Mouse (Mus musculus): ENCODE measurements around the gene 9930021J03Rik. TPM values are rescaled to one million over a fixed set of nuclear protein-coding genes. Genes with fewer than 3 reads are reported as not detected.

9930021J03Rik gene
- polyA plus RNA-seq, 1 experiment from 2014 or later = 6.9 TPM

GRCm38 (mm10) chr19:29671160-29671559 lies 134.6 kb downstream of the 9930021J03Rik start:
- DNase-seq (ENCODE audit: low spot score) (no peak), ATAC-seq (ENCODE audit: insufficient read depth, low FRiP score, low TSS enrichment) (no peak)
- no peaks in the 10 kb centered on the region for H3K27me3 ChIP-seq (ENCODE audit: control insufficient read depth, insufficient read depth, low read length)
- WGBS = 67% methylated on average over 2 of the region's 2 CpGs
- H3K9me3 ChIP-seq (ENCODE audit: control insufficient read depth, low read length) = no peaks in the 10 kb centered on the region
- H3K36me3 ChIP-seq (ENCODE audit: control insufficient read depth, insufficient read depth, low read length) = no peaks in the 10 kb centered on the region
- H3K4me2 ChIP-seq (ENCODE audit: low read depth) = no peak overlapping the region
- no peak overlapping the region for H3K4me3 ChIP-seq (ENCODE audit: low read depth, low read length)
- no peak overlapping the region for H3K9ac ChIP-seq (ENCODE audit: low read length)
- H3K4me1 ChIP-seq (ENCODE audit: control insufficient read depth, insufficient read depth, low read length) = no peaks in the 10 kb centered on the region
- H3K27ac ChIP-seq (ENCODE audit: low read depth, low read length) = no peak overlapping the region

- Histone ChIP-seq H3K4me3 (ENCODE audit: low read depth, low read length) (no peak overlapping the region), H3K4me1 (ENCODE audit: control insufficient read depth, insufficient read depth, low read length) (no peaks in the 10 kb centered on the region), H3K27ac (ENCODE audit: low read depth, low read length) (no peak overlapping the region), H3K36me3 (ENCODE audit: control insufficient read depth, insufficient read depth, low read length) (no peaks in the 10 kb centered on the region), H3K4me2 (ENCODE audit: low read depth) (no peak overlapping the region), H3K9me3 (ENCODE audit: control insufficient read depth, low read length) (no peaks in the 10 kb centered on the region), H3K27me3 (ENCODE audit: control insufficient read depth, insufficient read depth, low read length) (no peaks in the 10 kb centered on the region), H3K9ac (ENCODE audit: low read length) (no peak overlapping the region)
- DNase-seq (ENCODE audit: low spot score) (no peak), ATAC-seq (ENCODE audit: insufficient read depth, low FRiP score, low TSS enrichment) (no peak)
- 84% methylated on average over 6 of the region's 6 CpGs for WGBS
Measured at GRCm38 (mm10) chr19:29670247-29670646, 135.5 kb downstream of the 9930021J03Rik start.

GRCm38 (mm10) chr19:29668135-29668534 lies 137.7 kb downstream of the 9930021J03Rik start:
- 93% methylated on average over 7 of the region's 7 CpGs for WGBS
- H3K4me3 ChIP-seq (ENCODE audit: low read depth, low read length) = no peak overlapping the region
- H3K27me3 ChIP-seq (ENCODE audit: control insufficient read depth, insufficient read depth, low read length) = no peaks in the 10 kb centered on the region
- no peaks in the 10 kb centered on the region for H3K36me3 ChIP-seq (ENCODE audit: control insufficient read depth, insufficient read depth, low read length)
- no peak overlapping the region for H3K27ac ChIP-seq (ENCODE audit: low read depth, low read length)
- H3K9ac ChIP-seq (ENCODE audit: low read length) = no peak overlapping the region
- H3K4me2 ChIP-seq (ENCODE audit: low read depth) = no peak overlapping the region
- no peak for DNase-seq (ENCODE audit: low spot score)
- no peaks in the 10 kb centered on the region for H3K9me3 ChIP-seq (ENCODE audit: control insufficient read depth, low read length)
- ATAC-seq (ENCODE audit: insufficient read depth, low FRiP score, low TSS enrichment) = no peak
- no peaks in the 10 kb centered on the region for H3K4me1 ChIP-seq (ENCODE audit: control insufficient read depth, insufficient read depth, low read length)

- Histone ChIP-seq H3K27me3 (ENCODE audit: control insufficient read depth, insufficient read depth, low read length) (no peaks in the 10 kb centered on the region), H3K4me3 (ENCODE audit: low read depth, low read length) (no peak overlapping the region), H3K36me3 (ENCODE audit: control insufficient read depth, insufficient read depth, low read length) (no peaks in the 10 kb centered on the region), H3K27ac (ENCODE audit: low read depth, low read length) (no peak overlapping the region), H3K4me1 (ENCODE audit: control insufficient read depth, insufficient read depth, low read length) (no peaks in the 10 kb centered on the region), H3K4me2 (ENCODE audit: low read depth) (no peak overlapping the region), H3K9ac (ENCODE audit: low read length) (no peak overlapping the region), H3K9me3 (ENCODE audit: control insufficient read depth, low read length) (no peaks in the 10 kb centered on the region)
- DNase-seq (ENCODE audit: low spot score) = no peak
- no peak for ATAC-seq (ENCODE audit: insufficient read depth, low FRiP score, low TSS enrichment)
- WGBS = 83% methylated on average over 5 of the region's 5 CpGs
Measured at GRCm38 (mm10) chr19:29666965-29667594, 138.7 kb downstream of the 9930021J03Rik start.

- 83% methylated on average over 4 of the region's 4 CpGs for WGBS
- no peak overlapping the region for H3K4me2 ChIP-seq (ENCODE audit: low read depth)
- ATAC-seq (ENCODE audit: insufficient read depth, low FRiP score, low TSS enrichment) = no peak
Measured at GRCm38 (mm10) chr19:29666164-29666563, 139.6 kb downstream of the 9930021J03Rik start.

GRCm38 (mm10) chr19:29664934-29665333 lies 140.9 kb downstream of the 9930021J03Rik start:
- no peak overlapping the region for H3K4me3 ChIP-seq (ENCODE audit: low read depth, low read length)
- no peak overlapping the region for H3K9ac ChIP-seq (ENCODE audit: low read length)
- no peak overlapping the region for H3K27ac ChIP-seq (ENCODE audit: low read depth, low read length)
- no peaks in the 10 kb centered on the region for H3K4me1 ChIP-seq (ENCODE audit: control insufficient read depth, insufficient read depth, low read length)
- H3K36me3 ChIP-seq (ENCODE audit: control insufficient read depth, insufficient read depth, low read length) = no peaks in the 10 kb centered on the region
- no peaks in the 10 kb centered on the region for H3K27me3 ChIP-seq (ENCODE audit: control insufficient read depth, insufficient read depth, low read length)
- no peak for DNase-seq (ENCODE audit: low spot score)
- H3K4me2 ChIP-seq (ENCODE audit: low read depth) = no peak overlapping the region
- 80% methylated on average over 5 of the region's 5 CpGs for WGBS
- ATAC-seq (ENCODE audit: insufficient read depth, low FRiP score, low TSS enrichment) = no peak
- no peaks in the 10 kb centered on the region for H3K9me3 ChIP-seq (ENCODE audit: control insufficient read depth, low read length)

More at GRCm38 (mm10) chr19:29666164-29666563, 139.6 kb downstream of the 9930021J03Rik start:
- H3K4me1 ChIP-seq (ENCODE audit: control insufficient read depth, insufficient read depth, low read length) = no peaks in the 10 kb centered on the region
- DNase-seq (ENCODE audit: low spot score) = no peak
- no peaks in the 10 kb centered on the region for H3K36me3 ChIP-seq (ENCODE audit: control insufficient read depth, insufficient read depth, low read length)
- H3K9ac ChIP-seq (ENCODE audit: low read length) = no peak overlapping the region
- no peak overlapping the region for H3K27ac ChIP-seq (ENCODE audit: low read depth, low read length)
- H3K9me3 ChIP-seq (ENCODE audit: control insufficient read depth, low read length) = no peaks in the 10 kb centered on the region
- no peaks in the 10 kb centered on the region for H3K27me3 ChIP-seq (ENCODE audit: control insufficient read depth, insufficient read depth, low read length)
- no peak overlapping the region for H3K4me3 ChIP-seq (ENCODE audit: low read depth, low read length)

Other genes with a start within 250 kb of the 9930021J03Rik start
- gene Ermp1, start 157.6 kb downstream of the 9930021J03Rik start, polyA plus RNA-seq (2014; fragmentation: Nextera tagmentation; extraction: Ambion mirVana) = 12.0 and 13.7 TPM in 2 replicates
- gene Mlana, start 108.2 kb downstream of the 9930021J03Rik start, polyA plus RNA-seq (2014; fragmentation: Nextera tagmentation; extraction: Ambion mirVana) = not detected in 2 replicates
- 44.6 and 44.7 TPM in 2 replicates for gene Ranbp6, start 7.0 kb upstream of the 9930021J03Rik start, polyA plus RNA-seq (2014; fragmentation: Nextera tagmentation; extraction: Ambion mirVana)
- gene Il33, start 119.1 kb upstream of the 9930021J03Rik start, polyA plus RNA-seq (2014; fragmentation: Nextera tagmentation; extraction: Ambion mirVana) = 0.32 and 0.46 TPM in 2 replicates
- not detected in 2 replicates for gene Trpd52l3, start 197.8 kb upstream of the 9930021J03Rik start, polyA plus RNA-seq (2014; fragmentation: Nextera tagmentation; extraction: Ambion mirVana)
- 79.1 and 82.8 TPM in 2 replicates for gene Uhrf2, start 224.5 kb upstream of the 9930021J03Rik start, polyA plus RNA-seq (2014; fragmentation: Nextera tagmentation; extraction: Ambion mirVana)